Mouse (Mus musculus): ENCODE data around the gene Tbc1d1. TPM values are rescaled to one million over a fixed set of nuclear protein-coding genes. Genes with fewer than 3 reads are reported as not detected.

The Tbc1d1 gene
- polyA plus RNA-seq, 1 experiment: 18.5 TPM

- WGBS: 38% methylated on average over 3 of the region's 3 CpGs
- H3K4me3 ChIP-seq (replicated peaks; ENCODE audit: extremely low read depth, low read depth, low read length): no peak overlapping the region
- no peaks in the 10 kb centered on the region for H3K4me1 ChIP-seq (ENCODE audit: control insufficient read depth, insufficient read depth, low read length)
- no peak for TF ChIP-seq POLR2A (IDR thresholded peaks at IDR 0.05; ENCODE audit: borderline replicate concordance, extremely low read depth, low read depth, low read length)
- no peak for TF ChIP-seq CTCF (IDR thresholded peaks at IDR 0.05; ENCODE audit: insufficient read depth, low read length)
- no peak for DNase-seq
These were observed 56.5 kb downstream of the Tbc1d1 start for GRCm38 (mm10) chr5:64212619-64213018.

GRCm38 (mm10) chr5:64215806-64216205 is 59.7 kb downstream of the Tbc1d1 start:
- WGBS: 96% methylated on average over 5 of the region's 5 CpGs
- Histone ChIP-seq H3K4me3 (replicated peaks; ENCODE audit: extremely low read depth, low read depth, low read length) (no peak overlapping the region), H3K4me1 (ENCODE audit: control insufficient read depth, insufficient read depth, low read length) (no peaks in the 10 kb centered on the region)
- no peak for TF ChIP-seq POLR2A (IDR thresholded peaks at IDR 0.05; ENCODE audit: borderline replicate concordance, extremely low read depth, low read depth, low read length)
- no peak for TF ChIP-seq CTCF (IDR thresholded peaks at IDR 0.05; ENCODE audit: insufficient read depth, low read length)
- DNase-seq: no peak

- DNase-seq: no peak
- H3K4me1 ChIP-seq (ENCODE audit: control insufficient read depth, insufficient read depth, low read length): no peaks in the 10 kb centered on the region
- no peak overlapping the region for H3K4me3 ChIP-seq (replicated peaks; ENCODE audit: extremely low read depth, low read depth, low read length)
- TF ChIP-seq POLR2A (IDR thresholded peaks at IDR 0.05; ENCODE audit: borderline replicate concordance, extremely low read depth, low read depth, low read length) (no peak), CTCF (IDR thresholded peaks at IDR 0.05; ENCODE audit: insufficient read depth, low read length) (no peak)
- 92% methylated on average over 4 of the region's 4 CpGs for WGBS
These were observed 60.2 kb downstream of the Tbc1d1 start for GRCm38 (mm10) chr5:64216326-64216725.

GRCm38 (mm10) chr5:64217256-64217655 is 61.2 kb downstream of the Tbc1d1 start:
- no peak for DNase-seq
- no peaks in the 10 kb centered on the region for H3K4me1 ChIP-seq (ENCODE audit: control insufficient read depth, insufficient read depth, low read length)
- WGBS: 66% methylated on average over 8 of the region's 8 CpGs
- no peak overlapping the region for H3K4me3 ChIP-seq (replicated peaks; ENCODE audit: extremely low read depth, low read depth, low read length)
- TF ChIP-seq CTCF (IDR thresholded peaks at IDR 0.05; ENCODE audit: insufficient read depth, low read length) (no peak), POLR2A (IDR thresholded peaks at IDR 0.05; ENCODE audit: borderline replicate concordance, extremely low read depth, low read depth, low read length) (no peak)

DNA sequence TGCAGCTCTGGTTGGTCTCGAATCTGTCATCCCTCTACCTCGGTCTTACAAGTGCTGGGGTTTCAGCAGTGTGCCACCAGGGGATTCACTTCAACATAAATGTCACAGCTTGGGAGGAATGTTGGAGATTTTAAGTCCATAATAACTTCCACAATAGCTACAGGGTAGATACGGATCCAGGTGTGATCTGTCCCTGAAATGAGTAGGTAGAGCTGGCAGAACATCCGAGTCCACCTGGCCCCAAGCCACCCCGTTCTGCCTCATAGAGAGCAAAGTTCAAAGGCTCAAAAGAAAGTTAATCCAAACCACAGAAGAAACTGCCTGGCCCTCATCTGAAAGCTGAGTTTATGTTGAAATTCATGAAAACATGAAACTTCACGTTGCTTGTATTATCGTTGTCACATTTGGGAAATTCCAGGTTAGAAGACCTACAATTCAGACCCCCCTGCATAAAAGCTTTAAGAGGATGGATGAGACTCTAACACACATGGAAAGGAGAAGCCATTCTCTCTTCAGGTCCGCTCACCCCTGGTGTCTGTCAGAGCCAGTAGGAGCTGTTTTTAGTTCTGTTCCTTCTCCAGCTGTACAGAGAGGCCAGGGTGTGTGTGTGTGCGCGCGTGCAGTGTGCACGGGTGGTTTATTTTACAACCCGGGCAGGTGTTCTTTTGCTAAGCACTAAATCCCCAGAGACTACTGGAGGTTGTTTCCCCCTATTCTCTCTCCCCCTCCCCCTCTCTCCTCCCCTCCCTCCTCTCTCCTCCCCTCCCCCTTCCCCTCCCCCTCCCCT is 61.9 kb downstream of the Tbc1d1 start:
- Histone ChIP-seq H3K4me1 (ENCODE audit: control insufficient read depth, insufficient read depth, low read length) (no peaks in the 10 kb centered on the region), H3K4me3 (replicated peaks; ENCODE audit: extremely low read depth, low read depth, low read length) (no peak overlapping the region)
- TF ChIP-seq CTCF (IDR thresholded peaks at IDR 0.05; ENCODE audit: insufficient read depth, low read length): no peak
- no peak for TF ChIP-seq POLR2A (IDR thresholded peaks at IDR 0.05; ENCODE audit: borderline replicate concordance, extremely low read depth, low read depth, low read length)
- 73% methylated on average over 13 of the region's 13 CpGs for WGBS
- no peak for DNase-seq

GRCm38 (mm10) chr5:64218603-64218999 is 62.5 kb downstream of the Tbc1d1 start:
- no peak for TF ChIP-seq POLR2A (IDR thresholded peaks at IDR 0.05; ENCODE audit: borderline replicate concordance, extremely low read depth, low read depth, low read length)
- no peak for TF ChIP-seq CTCF (IDR thresholded peaks at IDR 0.05; ENCODE audit: insufficient read depth, low read length)
- no peak overlapping the region for H3K4me3 ChIP-seq (replicated peaks; ENCODE audit: extremely low read depth, low read depth, low read length)
- no peak for DNase-seq
- WGBS: 78% methylated on average over 7 of the region's 7 CpGs
- H3K4me1 ChIP-seq (ENCODE audit: control insufficient read depth, insufficient read depth, low read length): no peaks in the 10 kb centered on the region

DNA sequence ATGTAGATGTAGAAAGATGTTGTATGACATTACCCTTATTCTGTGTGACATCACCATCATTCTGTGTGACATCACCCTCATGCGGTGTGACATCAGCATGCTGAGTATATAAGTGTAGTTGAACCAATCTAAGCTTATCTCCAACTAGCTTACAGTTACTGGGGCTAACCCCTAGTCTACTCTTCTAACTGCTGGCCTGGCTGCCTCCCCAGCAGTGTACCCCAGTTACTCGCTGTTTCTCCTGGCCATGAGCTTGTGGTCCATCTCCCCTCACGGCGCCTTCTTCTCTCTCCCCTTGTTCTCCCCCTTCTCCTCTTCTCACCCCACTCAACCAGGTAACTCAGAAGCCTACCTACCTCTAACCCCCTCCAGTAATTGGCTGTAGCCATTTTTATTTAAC is 64.7 kb downstream of the Tbc1d1 start:
- DNase-seq: no peak
- Histone ChIP-seq H3K4me1 (ENCODE audit: control insufficient read depth, insufficient read depth, low read length) (no peaks in the 10 kb centered on the region), H3K4me3 (replicated peaks; ENCODE audit: extremely low read depth, low read depth, low read length) (no peak overlapping the region)
- WGBS: 95% methylated on average over 4 of the region's 4 CpGs
- TF ChIP-seq POLR2A (IDR thresholded peaks at IDR 0.05; ENCODE audit: borderline replicate concordance, extremely low read depth, low read depth, low read length) (no peak), CTCF (IDR thresholded peaks at IDR 0.05; ENCODE audit: insufficient read depth, low read length) (no peak)

DNA sequence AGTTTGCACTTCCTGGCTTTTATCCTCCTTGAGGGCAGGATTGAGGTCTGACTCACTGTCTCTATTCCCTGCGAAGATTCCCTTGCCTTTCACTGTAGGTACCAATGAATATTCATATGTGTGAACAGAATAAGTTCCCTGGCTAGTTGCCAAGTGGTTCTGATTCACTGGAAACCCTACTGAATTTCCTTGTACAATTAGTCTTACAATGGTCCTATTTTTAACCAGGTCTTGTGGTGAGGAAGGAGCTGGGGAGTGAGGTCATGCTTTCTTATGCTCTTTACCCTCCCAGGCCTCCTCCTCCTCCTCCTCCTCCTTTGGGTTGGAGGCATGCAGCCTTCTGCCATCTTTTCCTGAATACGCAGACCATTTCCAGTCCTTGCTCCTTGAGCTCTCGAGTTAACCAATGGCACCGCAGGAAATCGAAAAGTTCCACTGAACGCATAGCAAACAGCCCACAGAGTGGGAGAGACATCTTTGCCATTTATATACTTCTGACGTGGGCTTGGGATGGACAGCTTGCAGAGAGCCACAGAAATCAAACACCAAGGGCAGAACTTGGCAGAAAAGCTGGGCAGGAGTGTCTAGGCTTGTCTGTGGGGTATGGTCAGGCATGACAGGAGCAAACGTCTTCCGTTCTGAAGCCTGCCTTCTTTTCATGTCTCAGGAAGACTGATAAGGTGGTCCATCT is 68.8 kb downstream of the Tbc1d1 start:
- H3K4me1 ChIP-seq (ENCODE audit: control insufficient read depth, insufficient read depth, low read length): no peaks in the 10 kb centered on the region
- 70% methylated on average over 9 of the region's 9 CpGs for WGBS
- no peak for DNase-seq
- TF ChIP-seq POLR2A (IDR thresholded peaks at IDR 0.05; ENCODE audit: borderline replicate concordance, extremely low read depth, low read depth, low read length) (no peak), CTCF (IDR thresholded peaks at IDR 0.05; ENCODE audit: insufficient read depth, low read length) (no peak)
- H3K4me3 ChIP-seq (replicated peaks; ENCODE audit: extremely low read depth, low read depth, low read length): no peak overlapping the region

DNA sequence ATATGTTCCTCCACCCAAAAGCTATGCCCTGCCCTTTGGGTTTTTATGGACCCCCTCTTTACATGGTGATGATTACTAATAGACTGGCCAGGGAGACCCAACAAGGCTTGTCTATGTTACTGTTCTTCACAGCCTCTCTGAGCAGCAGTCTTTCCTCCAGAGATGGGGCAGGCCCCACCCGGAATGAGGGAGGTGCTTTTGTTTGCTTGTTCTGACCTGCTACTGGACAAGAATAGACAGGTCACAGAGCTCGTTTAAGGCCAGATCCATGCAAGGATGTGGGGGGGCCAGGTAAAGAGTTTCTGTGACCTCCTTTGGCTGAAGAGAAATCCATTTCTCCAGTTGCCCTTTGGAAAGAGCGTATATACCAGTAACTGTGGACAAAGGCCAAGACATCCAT is 72.1 kb downstream of the Tbc1d1 start:
- TF ChIP-seq POLR2A (IDR thresholded peaks at IDR 0.05; ENCODE audit: borderline replicate concordance, extremely low read depth, low read depth, low read length) (no peak), CTCF (IDR thresholded peaks at IDR 0.05; ENCODE audit: insufficient read depth, low read length) (no peak)
- DNase-seq: no peak
- 66% methylated on average over 3 of the region's 3 CpGs for WGBS

More for the DNA sequence above, 72.1 kb downstream of the Tbc1d1 start:
- H3K4me1 ChIP-seq (ENCODE audit: control insufficient read depth, insufficient read depth, low read length): no peaks in the 10 kb centered on the region
- no peak overlapping the region for H3K4me3 ChIP-seq (replicated peaks; ENCODE audit: extremely low read depth, low read depth, low read length)

Data from lung, adult 2 months (tissue).